Mouse (Mus musculus) retina, adult 2 months (tissue): ENCODE results near the gene B230217C12Rik.
"Not testable (repeated sequence)": the region's sequence is repeated elsewhere in the genome, so short reads cannot be mapped to it uniquely, and the experiment has no call there.

Source experiments
- DNase-seq: peaks from one replicate; pipeline ENCODE4 v3.0.0-alpha.2; 2012; ENCODE audit warnings: low read depth, low spot score

B230217C12Rik gene

DNA sequence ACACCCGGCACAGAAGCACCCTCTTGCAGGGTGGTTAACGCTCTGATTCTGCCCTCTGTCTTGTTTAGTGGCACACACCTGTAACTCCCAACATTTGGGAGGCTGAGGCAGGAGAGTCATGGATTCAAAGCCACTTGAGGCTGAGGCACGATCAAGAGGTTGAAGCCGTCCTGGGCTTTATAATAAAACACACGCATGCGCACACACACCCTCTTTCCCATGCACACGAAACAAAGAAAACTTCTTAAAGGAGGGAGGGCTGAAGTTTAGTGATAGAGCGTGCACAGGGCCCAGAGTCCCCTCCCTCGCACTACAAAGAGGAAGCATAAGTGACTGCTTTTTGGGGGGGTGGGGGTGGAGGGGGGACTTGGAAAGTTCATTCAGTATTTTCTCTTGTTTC lies 14.6 kb upstream of the B230217C12Rik start:
- DNase-seq, result no peak

DNA sequence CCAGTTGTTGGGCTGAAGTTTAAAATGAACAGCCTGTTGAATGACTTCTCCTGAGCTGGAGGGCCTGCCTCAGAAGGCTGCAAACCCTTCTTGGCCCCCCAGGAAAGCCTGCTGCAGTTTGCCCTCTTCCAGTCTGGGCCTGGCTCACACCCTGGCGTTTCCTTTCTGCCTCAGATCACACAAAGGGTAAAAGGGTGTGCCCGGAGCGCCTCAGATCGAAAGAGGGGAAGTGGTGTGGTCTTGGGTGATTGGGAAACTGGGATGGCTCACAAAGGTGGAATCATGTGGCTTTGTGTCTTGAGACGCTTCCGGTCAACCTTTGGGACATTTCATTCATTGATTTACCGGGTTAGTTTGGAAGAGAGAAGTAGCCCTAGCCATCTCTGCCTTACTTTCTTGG lies 14.2 kb upstream of the B230217C12Rik start:
- DNase-seq, result no peak

GRCm38 (mm10) chr11:97827654-97828053 lies 12.9 kb upstream of the B230217C12Rik start:
- no peak for DNase-seq

- DNase-seq, result no peak
Measured at GRCm38 (mm10) chr11:97829365-97829764, 11.2 kb upstream of the B230217C12Rik start.

DNA sequence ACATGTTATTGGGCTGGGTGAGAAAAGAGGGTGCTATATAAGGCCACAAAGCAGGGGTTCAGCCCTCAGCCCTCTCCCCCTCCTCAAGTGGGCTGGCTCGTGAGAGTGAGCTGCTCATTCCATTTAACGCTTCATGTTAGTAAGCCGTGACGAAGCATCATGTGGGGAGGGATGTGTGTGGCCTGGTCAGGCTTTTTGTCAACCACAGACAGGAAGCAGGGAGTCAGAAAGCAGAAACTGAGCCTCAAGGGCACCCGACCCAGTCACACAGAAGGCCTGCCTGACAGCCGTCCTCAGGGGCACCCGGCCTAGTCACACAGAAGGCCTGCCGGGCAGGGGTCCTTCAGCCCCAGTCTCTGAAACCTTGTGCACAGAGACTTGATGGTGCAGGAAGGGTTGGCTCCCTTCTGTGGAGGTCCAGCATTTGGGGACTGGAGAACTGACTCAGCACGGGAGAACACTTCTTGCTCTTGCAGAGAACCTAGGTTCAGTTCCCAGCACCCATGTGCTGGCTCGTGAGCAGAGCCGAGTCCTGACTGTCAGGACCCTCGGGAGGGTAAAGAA lies 10.6 kb upstream of the B230217C12Rik start:
- no peak for DNase-seq

GRCm38 (mm10) chr11:97830501-97830900 lies 10.1 kb upstream of the B230217C12Rik start:
- DNase-seq, result no peak

DNA sequence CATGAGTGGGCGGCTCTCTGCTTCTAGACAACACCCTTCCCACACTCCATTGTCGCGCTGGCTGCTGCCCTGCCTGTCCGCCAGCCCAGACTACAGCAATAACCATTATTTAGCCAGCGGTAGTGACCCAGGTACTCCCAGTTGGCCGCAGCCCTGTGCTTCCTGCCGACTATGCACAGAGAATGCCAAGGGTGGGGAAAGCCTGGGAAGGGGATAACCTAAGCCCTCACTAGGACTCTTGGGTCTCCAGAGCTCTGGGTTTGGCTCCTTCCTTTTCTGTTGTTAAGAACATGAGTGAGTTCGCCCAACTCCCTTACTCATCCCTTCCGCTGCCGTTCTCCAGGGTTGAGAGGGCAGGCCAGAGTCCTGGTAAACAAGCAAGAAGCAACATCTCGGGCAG lies 8.6 kb upstream of the B230217C12Rik start:
- DNase-seq, result no peak

DNA sequence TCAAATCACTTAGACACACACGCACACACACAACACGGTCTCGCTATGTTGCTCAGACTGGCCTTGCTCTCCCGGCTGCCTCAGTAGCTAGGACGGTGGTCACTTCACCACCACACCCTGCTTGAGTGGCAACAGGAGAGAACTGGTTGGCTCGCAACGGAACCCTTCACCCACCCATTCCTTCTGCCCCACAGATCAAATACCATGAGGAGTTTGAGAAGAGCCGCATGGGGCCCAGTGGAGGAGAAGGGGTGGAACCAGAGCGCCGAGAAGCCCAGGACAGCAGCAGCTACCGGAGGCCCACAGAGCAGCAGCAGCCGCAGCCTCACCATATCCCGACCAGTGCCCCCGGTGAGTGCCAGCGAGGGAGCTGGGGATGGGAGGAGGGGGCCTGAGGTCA lies 7.2 kb upstream of the B230217C12Rik start:
- no peak for DNase-seq

GRCm38 (mm10) chr11:97836541-97836940 lies 4.0 kb upstream of the B230217C12Rik start:
- no peak for DNase-seq

GRCm38 (mm10) chr11:97837051-97837450 lies 3.5 kb upstream of the B230217C12Rik start:
- DNase-seq, result not testable (repeated sequence)

DNA sequence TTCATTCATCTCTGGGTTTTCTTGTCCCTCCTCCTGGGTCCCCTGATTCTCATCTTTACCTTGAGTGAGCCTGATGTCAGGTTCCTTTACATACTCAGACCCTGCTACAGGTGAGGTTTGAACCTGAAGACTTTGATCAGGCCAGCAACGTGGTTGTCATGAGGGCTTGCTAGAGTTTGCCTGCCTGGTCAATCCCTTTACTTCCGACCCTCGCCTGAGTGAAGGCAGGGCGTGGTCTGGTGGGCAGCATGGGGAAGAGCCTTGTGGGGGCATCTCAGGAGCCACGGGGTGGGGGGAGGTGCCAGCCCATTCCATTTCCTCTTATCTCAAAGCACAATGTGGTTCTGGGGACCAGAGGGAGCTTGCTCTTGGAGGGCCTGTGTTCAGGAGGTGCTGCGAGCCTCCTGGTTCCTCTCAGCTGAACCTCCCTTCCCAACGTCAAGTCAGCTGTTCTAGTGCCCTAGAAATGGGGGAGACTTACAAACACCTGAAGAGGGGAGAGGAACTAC lies 2.9 kb upstream of the B230217C12Rik start:
- no peak for DNase-seq

DNA sequence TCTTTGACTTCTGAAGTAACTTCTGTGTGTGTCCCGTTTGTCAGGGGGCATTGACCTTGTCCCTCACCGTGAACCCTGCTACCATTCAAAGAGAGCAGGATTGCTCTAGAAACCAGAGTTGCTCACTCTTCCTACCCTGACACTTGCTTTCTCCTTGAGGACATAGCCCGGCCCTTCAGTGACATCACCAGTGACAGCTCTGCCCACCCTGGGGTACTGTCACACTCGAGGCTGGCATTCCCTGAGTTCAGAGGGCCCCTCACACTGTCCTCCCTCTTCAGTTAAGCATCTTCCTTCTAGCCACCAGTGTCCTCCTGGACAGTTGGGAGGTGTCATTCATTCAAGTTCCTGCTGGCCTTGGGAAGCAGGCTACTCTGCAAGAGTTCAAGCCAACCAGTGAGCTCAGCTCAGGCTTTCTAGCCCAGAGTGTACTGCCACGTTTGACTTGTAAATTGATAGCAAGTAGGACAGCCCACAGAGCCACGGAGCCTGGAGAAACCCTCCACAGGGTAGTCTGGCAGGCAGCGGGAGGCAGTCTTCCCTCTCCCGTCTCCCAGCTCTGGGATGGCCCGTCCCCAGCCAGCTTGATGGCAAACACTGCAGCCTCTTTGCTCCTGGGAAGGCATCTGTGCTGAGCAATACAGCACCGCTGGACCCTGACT lies 1.7 kb upstream of the B230217C12Rik start:
- no peak for DNase-seq

DNA sequence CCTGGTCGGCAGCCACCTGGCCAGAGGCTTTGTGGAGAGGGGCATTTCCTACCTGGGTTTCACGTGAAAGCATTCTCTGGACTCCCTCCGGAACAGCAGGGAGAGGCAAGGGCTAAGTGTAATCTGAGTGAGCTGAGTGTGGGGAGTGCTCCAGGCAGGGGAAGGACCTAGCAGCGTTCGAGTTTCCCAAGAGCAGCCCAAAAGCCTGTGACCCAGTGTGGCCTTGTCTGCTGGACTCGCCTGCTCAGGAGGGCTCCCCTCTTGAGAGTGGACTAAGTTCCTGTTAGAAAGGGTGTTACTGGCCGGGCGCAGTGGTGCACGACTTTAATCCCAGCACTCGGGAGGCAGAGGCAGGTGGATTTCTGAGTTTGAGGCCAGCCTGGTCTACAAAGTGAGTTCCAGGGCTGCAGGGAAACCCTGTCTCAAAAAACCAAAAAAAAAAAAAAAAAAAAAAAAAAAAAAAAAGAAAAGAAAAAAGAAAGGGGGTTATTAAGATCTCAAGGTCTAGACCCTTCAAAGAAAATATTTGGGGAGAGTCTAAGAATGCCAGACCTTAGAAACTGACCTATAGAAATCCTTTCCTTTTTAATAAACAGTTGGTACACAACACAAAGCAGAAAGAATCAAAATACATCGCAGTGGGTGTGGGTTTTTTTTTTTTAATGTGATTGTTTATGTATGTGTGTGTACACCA lies 992 bp upstream of the B230217C12Rik start:
- no peak for DNase-seq

DNA sequence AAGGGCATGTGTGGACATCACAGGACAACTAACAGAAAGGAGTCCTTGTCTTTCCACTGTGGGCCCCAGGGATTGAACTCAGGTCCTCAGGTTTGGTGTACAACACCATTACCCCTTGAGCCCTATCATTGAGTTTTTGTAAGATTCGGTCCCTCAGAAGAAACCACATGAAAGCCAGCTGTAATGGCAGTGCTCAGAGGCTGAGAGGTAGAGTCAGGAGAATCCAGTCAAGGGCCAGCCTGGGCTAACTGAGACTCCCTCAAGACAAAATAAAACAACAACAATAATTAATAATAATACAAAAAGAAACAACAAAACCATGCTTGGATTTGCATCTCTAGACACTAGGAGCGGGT lies 467 bp upstream of the B230217C12Rik start:
- DNase-seq, result no peak

DNA sequence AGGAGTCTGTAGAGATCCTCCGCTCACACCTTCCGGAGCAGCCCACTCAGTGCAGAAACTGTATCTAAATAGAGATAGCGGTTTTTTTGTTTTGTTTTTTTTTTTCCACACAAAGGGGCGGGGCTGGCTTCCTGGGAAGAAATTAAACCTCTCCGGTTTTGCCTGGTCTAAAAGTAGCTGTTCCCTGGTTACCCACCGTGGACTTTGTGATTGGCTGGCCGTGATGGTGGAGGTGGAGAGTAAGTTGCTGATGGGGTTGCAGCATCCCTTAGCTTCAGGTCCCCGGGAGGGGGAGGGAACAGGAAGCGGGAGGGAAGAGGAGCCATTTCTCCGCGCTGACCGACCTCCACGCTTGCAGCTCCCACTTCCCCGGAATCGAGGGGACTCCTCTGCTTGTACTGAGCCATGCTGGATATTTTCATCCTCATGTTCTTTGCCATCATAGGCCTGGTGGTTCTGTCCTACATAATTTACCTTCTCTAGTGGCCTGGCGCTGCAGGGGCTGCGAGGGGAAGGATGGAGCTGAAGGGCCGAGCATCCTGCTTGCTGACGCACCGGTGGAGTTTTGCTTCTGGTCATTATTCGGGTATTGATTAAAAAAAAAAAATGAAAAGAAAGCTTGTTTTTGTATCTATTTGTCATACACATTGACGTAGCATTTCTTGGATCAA lies 546 bp downstream of the B230217C12Rik start:
- peak; percentile 49 for DNase-seq

DNA sequence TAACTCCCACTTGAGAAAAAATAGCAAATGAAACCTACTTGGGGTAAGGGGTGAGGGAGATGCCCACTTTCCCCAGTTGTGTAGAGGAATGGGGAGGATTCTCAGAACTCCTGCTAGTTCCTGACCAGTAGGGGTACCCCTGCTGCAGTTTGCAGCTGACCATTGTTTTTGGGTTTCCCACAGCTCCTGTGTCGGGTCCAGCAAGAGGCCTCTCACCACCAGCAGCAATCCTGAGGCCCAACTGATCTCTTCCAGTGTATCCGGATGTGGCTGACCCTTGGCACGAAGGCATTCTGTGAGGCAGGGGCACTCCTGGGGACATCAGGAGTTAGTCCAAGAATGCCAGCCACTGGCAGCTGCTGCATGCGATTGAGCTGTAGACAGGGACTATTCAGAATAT lies 1.4 kb downstream of the B230217C12Rik start:
- DNase-seq, result no peak

DNA sequence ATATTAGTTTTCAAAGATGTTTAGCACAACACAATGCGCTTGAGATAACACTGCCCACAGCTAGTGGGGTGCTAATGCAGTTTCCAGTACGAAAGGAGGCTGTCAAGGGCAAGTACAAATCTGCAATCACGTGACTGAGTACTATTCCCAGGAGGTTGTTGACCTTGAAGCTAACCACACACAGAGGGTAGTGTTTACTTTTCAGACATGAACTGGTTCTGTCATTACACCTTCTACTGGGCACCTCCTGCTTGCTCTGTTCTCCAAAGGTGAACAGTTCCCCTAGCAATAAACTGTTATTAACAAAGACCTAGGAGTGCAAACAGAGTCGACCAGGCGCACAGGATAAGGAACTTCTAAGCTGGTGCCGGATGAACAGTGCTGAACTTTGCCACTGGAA lies 9.8 kb downstream of the B230217C12Rik start:
- DNase-seq, result no peak

GRCm38 (mm10) chr11:97851601-97852000 lies 11.0 kb downstream of the B230217C12Rik start:
- DNase-seq, result no peak

GRCm38 (mm10) chr11:97855473-97855872 lies 14.9 kb downstream of the B230217C12Rik start:
- no peak for DNase-seq

DNA sequence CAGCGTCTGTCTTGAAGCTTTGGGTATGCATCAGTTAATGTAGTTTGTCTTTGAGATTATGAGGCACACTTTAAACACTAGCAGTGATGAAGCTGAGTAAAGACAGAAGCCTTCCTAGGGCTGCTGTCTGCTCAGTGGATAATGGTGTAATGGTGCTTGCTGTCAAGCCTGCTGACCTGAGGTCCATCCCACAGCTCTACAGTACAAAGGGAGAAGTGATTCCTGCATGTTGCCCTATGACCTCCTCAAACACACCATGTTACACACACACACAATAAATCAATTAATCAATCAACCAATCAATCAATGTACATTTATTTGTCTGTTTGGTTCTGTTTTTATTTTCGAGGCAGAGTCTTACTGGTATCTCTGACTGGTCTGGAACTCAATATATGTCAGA lies 21.6 kb downstream of the B230217C12Rik start:
- no peak for DNase-seq

- no peak for DNase-seq
Measured at GRCm38 (mm10) chr11:97865421-97865820, 24.8 kb downstream of the B230217C12Rik start.

- DNase-seq, result no peak
Measured at GRCm38 (mm10) chr11:97866091-97866888, 25.7 kb downstream of the B230217C12Rik start.
